Mouse (Mus musculus): ENCODE measurements around the gene Hdac5.

GRCm38 (mm10) chr11:102279595-102279994 lies 49.6 kb upstream of the Hdac5 start:
- TF ChIP-seq POLR2A (IDR thresholded peaks at IDR 0.05; ENCODE audit: borderline replicate concordance, insufficient read depth, low read length): no peak
- TF ChIP-seq CTCF (IDR thresholded peaks at IDR 0.05; ENCODE audit: borderline replicate concordance, insufficient read depth, low read depth, low read length): no peak

Data from cerebellum, adult 2 months (tissue).